In genomic region chr17:45389896-45390295, GRCm38 (mm10) we compare ENCODE assay signal across 20 mouse cellular contexts. TPM values are rescaled to one million over a fixed set of nuclear protein-coding genes. Genes with fewer than 3 reads are reported as not detected.
DNase-seq lines count a peak whose midpoint lies in the region; ATAC-seq and TF ChIP-seq lines count a peak whose summit lies in the region.
"Had no signal": no experiment of that assay in that cellular context is flagged by ENCODE, and none has a peak within 500 bp of the region (broad histone marks: within the 10 kb centered on the region; RNA-seq: fewer than 3 reads in every experiment).

No protein-coding gene starts in this region.

- ATAC-seq in heart, embryonic 13.5 days (ENCODE audit: extremely low read depth, insufficient number of reproducible peaks, low FRiP score, low TSS enrichment) = no peak
- ATAC-seq in heart, postnatal 0 days (ENCODE audit: insufficient read depth, low read depth) = peak; percentile 66
- no peak for ATAC-seq in midbrain, embryonic 11.5 days (ENCODE audit: low FRiP score)
- ATAC-seq in megakaryocyte-erythroid progenitor cell, adult 5-6 weeks (replicated peaks; ENCODE audit: low FRiP score, low TSS enrichment, poor library complexity, severe bottlenecking) = no peak
- ATAC-seq: forebrain, embryonic 14.5 days; intestine, embryonic 15.5 days had no signal

- TF ChIP-seq EP300 in heart, postnatal 0 days (IDR thresholded peaks at IDR 0.05; ENCODE audit: low read depth) = no peak

- 71% methylated on average over 5 of the region's 5 CpGs for WGBS in heart, embryonic 13.5 days
- 57% methylated on average over 5 of the region's 5 CpGs for WGBS in heart, postnatal 0 days
- 91% methylated on average over 5 of the region's 5 CpGs for WGBS in midbrain, embryonic 11.5 days

- intact Hi-C loops in heart, postnatal 36 days (cut with DNase I) = no loop called here

- peaks cover 86% of the 10 kb centered on the region for H3K36me3 ChIP-seq in heart, embryonic 13.5 days
- H3K36me3 ChIP-seq in heart, postnatal 0 days (replicated peaks; ENCODE audit: control insufficient read depth, insufficient read depth, low read length) = peaks cover 63% of the 10 kb centered on the region
- peaks cover 16% of the 10 kb centered on the region for H3K36me3 ChIP-seq in midbrain, embryonic 11.5 days (ENCODE audit: control insufficient read depth, insufficient read depth, low read length)

- no peaks in the 10 kb centered on the region for H3K9me3 ChIP-seq in heart, embryonic 13.5 days
- H3K9me3 ChIP-seq in heart, postnatal 0 days (replicated peaks; ENCODE audit: control insufficient read depth, low read length) = no peaks in the 10 kb centered on the region
- no peaks in the 10 kb centered on the region for H3K9me3 ChIP-seq in midbrain, embryonic 11.5 days (ENCODE audit: control insufficient read depth, low read length)
- H3K9me3 ChIP-seq: embryonic facial prominence, embryonic 10.5 days; hindbrain, embryonic 10.5 days; intestine, embryonic 15.5 days had no signal

- DNase-seq in frontal cortex, postnatal 36 days (ENCODE audit: low spot score in 2 of 2) = peak; percentile 19 to 30
- DNase-seq in frontal cortex, postnatal 25 days (ENCODE audit: low spot score in 2 of 2) = no peak
- DNase-seq in heart, postnatal 36 days = no peak
- DNase-seq in brain, adult 2 months (ENCODE audit: low read depth, low spot score) = peak; percentile 56
- DNase-seq in heart, postnatal 0 days (ENCODE audit: low spot score) = peak; percentile 30
- DNase-seq in midbrain, embryonic 11.5 days (ENCODE audit: low spot score, missing footprints) = no peak
- DNase-seq: adrenal gland, postnatal 14 days; cerebellum, adult 2 months; cerebellum, postnatal 10 days; gastrocnemius, adult 2 months; gastrocnemius, postnatal 36 days; kidney, adult 18-20 months had no signal

- no peak overlapping the region for H3K9ac ChIP-seq in heart, embryonic 13.5 days
- no peak overlapping the region for H3K9ac ChIP-seq in heart, postnatal 0 days (replicated peaks; ENCODE audit: low read depth, low read length)
- no peak overlapping the region for H3K9ac ChIP-seq in midbrain, embryonic 11.5 days (ENCODE audit: low read length)
- H3K9ac ChIP-seq: hindbrain, embryonic 14.5 days; intestine, embryonic 15.5 days had no signal

- TF ChIP-seq CTCF in heart, postnatal 0 days (IDR thresholded peaks at IDR 0.05; ENCODE audit: low read depth) = no peak

- peak overlapping the region; percentile 32; the same call in 1 of the 2 replicates for H3K27ac ChIP-seq in heart, embryonic 13.5 days (replicated peaks)
- H3K27ac ChIP-seq in heart, postnatal 0 days (ENCODE audit: low read depth) = peak overlapping the region; percentile 35; the same call in 1 of the 2 replicates
- no peak overlapping the region for H3K27ac ChIP-seq in midbrain, embryonic 11.5 days (ENCODE audit: low read depth, low read length)
- H3K27ac ChIP-seq: embryonic facial prominence, embryonic 10.5 days; gastrocnemius, adult 2 months; heart, adult 2 months; hindbrain, embryonic 10.5 days; hindbrain, embryonic 14.5 days; intestine, embryonic 15.5 days had no signal

- peaks cover 3% of the 10 kb centered on the region; the same call in 1 of the 2 replicates for H3K4me1 ChIP-seq in heart, embryonic 13.5 days
- H3K4me1 ChIP-seq in heart, postnatal 0 days (ENCODE audit: control insufficient read depth, insufficient read depth) = no peaks in the 10 kb centered on the region
- H3K4me1 ChIP-seq in midbrain, embryonic 11.5 days (ENCODE audit: control insufficient read depth, insufficient read depth, low read length) = no peaks in the 10 kb centered on the region
- H3K4me1 ChIP-seq: hindbrain, embryonic 10.5 days; intestine, embryonic 15.5 days had no signal

- no peaks in the 10 kb centered on the region for H3K27me3 ChIP-seq in heart, embryonic 13.5 days (replicated peaks)
- no peaks in the 10 kb centered on the region for H3K27me3 ChIP-seq in heart, postnatal 0 days (ENCODE audit: control insufficient read depth, insufficient read depth, low read length)
- no peaks in the 10 kb centered on the region for H3K27me3 ChIP-seq in midbrain, embryonic 11.5 days (ENCODE audit: control insufficient read depth, insufficient read depth, low read length)
- H3K27me3 ChIP-seq: intestine, embryonic 15.5 days had no signal

- no peak overlapping the region for H3K4me3 ChIP-seq in heart, embryonic 13.5 days
- no peak overlapping the region for H3K4me3 ChIP-seq in heart, postnatal 0 days (ENCODE audit: low read depth, low read length)
- no peak overlapping the region for H3K4me3 ChIP-seq in midbrain, embryonic 11.5 days (ENCODE audit: low read depth, low read length)
- H3K4me3 ChIP-seq: embryonic facial prominence, embryonic 10.5 days; gastrocnemius, adult 2 months; heart, adult 2 months; hindbrain, embryonic 10.5 days; intestine, embryonic 15.5 days had no signal

- H3K4me2 ChIP-seq in heart, embryonic 13.5 days = no peak overlapping the region
- no peak overlapping the region for H3K4me2 ChIP-seq in heart, postnatal 0 days (ENCODE audit: low read depth, low read length)
- no peak overlapping the region for H3K4me2 ChIP-seq in midbrain, embryonic 11.5 days
- H3K4me2 ChIP-seq: hindbrain, embryonic 14.5 days; intestine, embryonic 15.5 days had no signal

RNA-seq across cellular contexts. Expression of gene Cdc5l, which starts 43.6 kb away (rescaled TPM):
- polyA plus RNA-seq in heart, embryonic 13.5 days (2015; fragmentation: Nextera tagmentation; extraction: Ambion mirVana) = 48.1 and 48.2 TPM in 2 replicates
- 10 to 100 TPM; 36.2 to 38.2 TPM for total RNA-seq in heart, postnatal 36 days (2021)
- 16.5 and 19.6 TPM in 2 replicates for total RNA-seq in heart, postnatal 0 days (2014; rRNA removed; ENCODE audit: low replicate concordance)
- 31.5 and 35.8 TPM in 2 replicates for polyA plus RNA-seq in heart, postnatal 0 days (2015; fragmentation: Nextera tagmentation; extraction: Ambion mirVana)
- polyA plus RNA-seq in midbrain, embryonic 11.5 days (2014; fragmentation: Nextera tagmentation; extraction: Ambion mirVana) = 87.9 and 91.6 TPM in 2 replicates
- 64.4 and 65.7 TPM in 2 replicates for total RNA-seq in megakaryocyte-erythroid progenitor cell, adult 5-6 weeks (2014; fragmentation: Nextera tagmentation)
- total RNA-seq in megakaryocyte-erythroid progenitor cell, adult 5-6 weeks (2017) = 115 and 138 TPM in 2 replicates

Comparison
In these comparisons a context has a peak if more than half of its experiments do, and no peak if none do; other contexts are left out.
1. DNase-seq: peak in frontal cortex, postnatal 36 days (2 of 2), brain, adult 2 months (single experiment) and heart, postnatal 0 days (single experiment); none in frontal cortex, postnatal 25 days (0 of 2), heart, postnatal 36 days (0 of 2) and midbrain, embryonic 11.5 days (single experiment).